Mouse (Mus musculus) heart, embryonic 13.5 days (tissue): Measurements from ENCODE around the gene Dnah11. TPM values are rescaled to one million over a fixed set of nuclear protein-coding genes. Genes with fewer than 3 reads are reported as not detected.
"Not testable (repeated sequence)": the region's sequence is repeated elsewhere in the genome, so short reads cannot be mapped to it uniquely, and the experiment has no call there.

Source experiments
- ATAC-seq: fragments of 200-750 bp; cut with Nextera tagmentation; 2 replicates; pipeline ENCODE4 v1.8.0; 2017; ENCODE audit warnings: moderate TSS enrichment; ENCODE audit not compliant: insufficient number of reproducible peaks, low FRiP score, low TSS enrichment; ENCODE audit errors: extremely low read depth
- H3K27ac ChIP-seq: fragments of 300-500 bp; sonication (generic); replicated peaks from 2 replicates; pipeline ENCODE4 v1.5.1; 2015; ENCODE audit warnings: moderate library complexity, mild to moderate bottlenecking, inconsistent platforms
- H3K27me3 ChIP-seq: fragments of 300-500 bp; sonication (generic); replicated peaks from 2 replicates; pipeline ENCODE4 v1.6.1; 2015; ENCODE audit warnings: mild to moderate bottlenecking, inconsistent platforms
- H3K36me3 ChIP-seq: fragments of 300-500 bp; sonication (generic); 2 replicates; pipeline ENCODE4 v1.6.1; 2015; ENCODE audit warnings: mild to moderate bottlenecking, inconsistent platforms
- H3K4me1 ChIP-seq: fragments of 300-500 bp; sonication (generic); 2 replicates; pipeline ENCODE4 v1.6.1; 2015; ENCODE audit warnings: inconsistent platforms
- H3K4me2 ChIP-seq: fragments of 300-500 bp; sonication (generic); 2 replicates; pipeline ENCODE4 v1.6.1; 2015; ENCODE audit warnings: inconsistent platforms, mild to moderate bottlenecking, moderate library complexity
- H3K4me3 ChIP-seq: fragments of 300-500 bp; sonication (generic); 2 replicates; pipeline ENCODE4 v1.5.1; 2015; ENCODE audit warnings: moderate library complexity, mild to moderate bottlenecking, inconsistent platforms
- H3K9ac ChIP-seq: fragments of 300-500 bp; sonication (generic); 2 replicates; pipeline ENCODE4 v1.6.1; 2015; ENCODE audit warnings: inconsistent platforms, mild to moderate bottlenecking, moderate library complexity
- H3K9me3 ChIP-seq: fragments of 300-500 bp; sonication (generic); 2 replicates; pipeline ENCODE4 v1.6.1; 2016; ENCODE audit warnings: inconsistent platforms
- WGBS: fragments of 180-500 bp; shearing (Covaris S2); methylation state at CpG from one replicate; pipeline ENCODE4 v1.1.7; 2015; ENCODE audit warnings: mixed read lengths; 5-methylcytosine and 5-hydroxymethylcytosine counted together
- polyA plus RNA-seq: library from polyadenylated mRNA; unstranded; fragments of >200 nt; fragmentation: Nextera tagmentation; extraction: Ambion mirVana; gene quantifications from 2 replicates; pipeline ENCODE4 v1.2.1, GENCODE M21; 2015

Dnah11 gene
- polyA plus RNA-seq, 1 experiment from 2014 or later = not detected

DNA sequence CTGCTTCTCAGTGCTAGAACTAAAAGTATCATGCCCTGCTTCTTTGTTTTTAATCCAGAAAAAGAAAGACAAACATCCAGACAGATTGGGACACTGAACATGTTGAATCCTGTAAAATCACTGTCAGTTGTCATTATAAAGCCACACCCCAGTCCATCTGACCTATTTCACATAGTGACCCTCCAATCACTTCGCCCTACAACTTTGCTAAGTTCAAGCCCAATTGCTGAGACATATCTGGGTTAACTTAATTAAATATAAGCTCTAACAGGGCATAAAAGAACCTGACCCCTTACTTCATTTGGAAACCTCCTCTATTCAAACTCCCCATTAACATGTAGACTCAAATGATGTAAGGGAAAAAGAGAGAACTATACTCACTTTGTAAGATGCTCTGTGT is 287.4 kb downstream of the Dnah11 start:
- 69% methylated on average over 1 of the region's 1 CpGs for WGBS
- Histone ChIP-seq H3K9ac (no peak overlapping the region), H3K27ac (no peak overlapping the region), H3K4me1 (no peaks in the 10 kb centered on the region), H3K4me3 (no peak overlapping the region), H3K4me2 (no peak overlapping the region), H3K27me3 (no peaks in the 10 kb centered on the region; the same call in 1 of the 2 replicates), H3K36me3 (no peaks in the 10 kb centered on the region), H3K9me3 (no peaks in the 10 kb centered on the region)
- no peak for ATAC-seq

DNA sequence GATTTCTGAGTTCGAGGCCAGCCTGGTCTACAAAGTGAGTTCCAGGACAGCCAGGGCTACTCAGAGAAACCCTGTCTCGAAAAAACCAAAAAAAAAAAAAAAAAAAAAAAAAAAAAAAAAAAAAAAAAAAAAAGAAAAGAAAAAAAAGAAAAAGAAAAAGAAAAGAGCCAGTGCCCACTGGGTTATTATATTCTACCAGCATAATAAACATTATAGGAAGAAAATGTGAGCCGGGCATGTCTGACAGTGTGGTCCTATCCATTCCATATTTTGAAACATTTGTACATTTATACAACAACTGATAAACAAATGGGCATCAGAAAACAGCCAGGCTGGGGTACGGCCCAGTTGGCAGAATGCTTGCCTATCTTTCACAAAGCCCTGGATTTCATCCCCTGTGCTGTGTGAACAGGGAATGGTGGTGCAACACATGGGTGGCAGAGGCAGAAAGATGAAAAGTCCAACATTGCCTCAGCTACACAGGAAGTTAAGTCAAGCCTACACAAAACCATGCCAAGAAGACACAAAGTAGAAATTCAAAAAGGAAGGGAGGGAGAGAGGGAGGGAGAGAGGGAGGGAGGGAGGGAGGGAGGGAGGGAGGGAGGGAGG is 293.5 kb downstream of the Dnah11 start:
- H3K36me3 ChIP-seq, H3K9me3 ChIP-seq, H3K4me2 ChIP-seq, H3K4me1 ChIP-seq, H3K27ac ChIP-seq, ATAC-seq, H3K4me3 ChIP-seq, H3K9ac ChIP-seq, H3K27me3 ChIP-seq: not testable (repeated sequence)
- 83% methylated on average over 4 of the region's 4 CpGs for WGBS

DNA sequence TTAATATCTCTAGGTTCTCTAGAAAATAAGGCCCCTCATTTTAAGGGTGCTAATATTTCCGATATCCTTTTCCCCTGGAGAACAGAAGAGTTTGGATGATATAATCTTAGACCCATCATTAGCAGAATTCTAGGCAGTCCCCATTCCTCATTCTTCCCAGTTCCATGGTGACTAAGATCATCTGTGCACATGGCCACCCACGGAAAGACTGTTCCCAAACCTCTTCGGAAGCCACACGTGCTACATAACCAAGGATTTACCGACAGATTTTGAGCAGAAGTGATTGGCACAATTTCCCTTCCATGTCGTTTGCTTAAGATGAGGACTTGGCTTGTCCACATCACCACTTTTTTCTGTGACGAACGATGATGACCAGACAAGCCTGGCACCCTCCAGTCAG is 295.2 kb downstream of the Dnah11 start:
- H3K36me3 ChIP-seq = no peaks in the 10 kb centered on the region
- H3K27ac ChIP-seq = no peak overlapping the region
- ATAC-seq = no peak
- peaks cover 3% of the 10 kb centered on the region; the same call in 1 of the 2 replicates for H3K4me1 ChIP-seq
- no peak overlapping the region for H3K4me3 ChIP-seq
- 79% methylated on average over 8 of the region's 8 CpGs for WGBS
- H3K9ac ChIP-seq = no peak overlapping the region
- H3K4me2 ChIP-seq = no peak overlapping the region
- no peaks in the 10 kb centered on the region for H3K27me3 ChIP-seq
- H3K9me3 ChIP-seq = no peaks in the 10 kb centered on the region

DNA sequence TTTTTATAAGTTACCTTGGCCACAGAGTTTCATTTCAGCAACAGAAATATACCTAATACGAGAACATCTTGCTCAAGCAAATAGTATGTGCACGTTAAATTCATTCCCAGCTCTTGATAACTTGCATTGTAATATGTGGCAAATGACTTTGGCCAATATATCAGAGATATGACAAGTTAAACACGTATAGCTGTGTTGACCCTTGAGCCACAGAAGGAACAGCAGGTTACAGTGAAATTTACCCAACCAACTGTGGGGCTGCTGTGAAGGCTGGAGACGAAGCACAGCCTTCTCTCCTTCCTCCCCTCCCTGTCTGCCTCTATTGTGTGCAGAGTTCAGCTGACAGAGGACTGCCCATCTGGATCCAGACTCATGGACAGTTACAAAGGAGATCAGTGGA is 297.5 kb downstream of the Dnah11 start:
- H3K9ac ChIP-seq, H3K9me3 ChIP-seq, H3K4me3 ChIP-seq, H3K27ac ChIP-seq, H3K4me2 ChIP-seq, H3K4me1 ChIP-seq, H3K36me3 ChIP-seq, ATAC-seq, H3K27me3 ChIP-seq: not testable (repeated sequence)
- 56% methylated on average over 2 of the region's 4 CpGs for WGBS

DNA sequence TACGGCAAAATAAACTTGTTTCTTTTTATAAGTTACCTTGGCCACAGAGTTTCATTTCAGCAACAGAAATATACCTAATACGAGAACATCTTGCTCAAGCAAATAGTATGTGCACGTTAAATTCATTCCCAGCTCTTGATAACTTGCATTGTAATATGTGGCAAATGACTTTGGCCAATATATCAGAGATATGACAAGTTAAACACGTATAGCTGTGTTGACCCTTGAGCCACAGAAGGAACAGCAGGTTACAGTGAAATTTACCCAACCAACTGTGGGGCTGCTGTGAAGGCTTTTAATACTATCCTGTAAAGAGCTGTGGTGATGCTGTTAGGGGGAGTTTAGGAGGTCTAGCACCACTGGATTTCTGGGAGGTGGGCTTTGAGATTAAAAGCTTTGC is 298.0 kb downstream of the Dnah11 start:
- not testable (repeated sequence) for H3K4me3 ChIP-seq, H3K9ac ChIP-seq, H3K9me3 ChIP-seq, H3K4me1 ChIP-seq, H3K27ac ChIP-seq, H3K4me2 ChIP-seq, ATAC-seq, H3K36me3 ChIP-seq, H3K27me3 ChIP-seq
- 71% methylated on average over 1 of the region's 4 CpGs for WGBS

DNA sequence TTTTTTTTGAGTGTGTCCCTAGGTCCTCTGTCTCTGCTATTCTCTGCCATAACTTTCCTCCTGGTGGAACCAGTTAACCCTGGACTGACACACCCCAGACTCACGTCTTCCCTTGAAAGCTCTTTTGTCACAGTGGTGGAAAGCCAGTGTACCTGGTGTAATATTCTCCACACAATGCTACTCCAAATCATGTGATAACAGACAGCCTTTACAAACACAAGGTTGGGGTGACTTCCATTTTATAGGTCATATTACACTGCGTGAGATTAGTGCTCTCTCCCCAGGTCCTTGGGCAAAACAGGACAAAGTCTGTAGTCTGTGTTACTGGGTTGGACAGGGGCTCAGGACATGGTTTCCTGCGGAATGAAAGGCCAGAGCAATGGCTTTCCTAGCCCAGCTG is 311.4 kb downstream of the Dnah11 start:
- peaks cover 4% of the 10 kb centered on the region for H3K36me3 ChIP-seq
- ATAC-seq = no peak
- H3K4me3 ChIP-seq = no peak overlapping the region
- H3K9ac ChIP-seq = no peak overlapping the region
- H3K4me2 ChIP-seq = no peak overlapping the region
- no peaks in the 10 kb centered on the region for H3K4me1 ChIP-seq
- WGBS = 78% methylated on average over 3 of the region's 3 CpGs
- no peak overlapping the region for H3K27ac ChIP-seq
- H3K27me3 ChIP-seq = no peaks in the 10 kb centered on the region
- no peaks in the 10 kb centered on the region for H3K9me3 ChIP-seq

DNA sequence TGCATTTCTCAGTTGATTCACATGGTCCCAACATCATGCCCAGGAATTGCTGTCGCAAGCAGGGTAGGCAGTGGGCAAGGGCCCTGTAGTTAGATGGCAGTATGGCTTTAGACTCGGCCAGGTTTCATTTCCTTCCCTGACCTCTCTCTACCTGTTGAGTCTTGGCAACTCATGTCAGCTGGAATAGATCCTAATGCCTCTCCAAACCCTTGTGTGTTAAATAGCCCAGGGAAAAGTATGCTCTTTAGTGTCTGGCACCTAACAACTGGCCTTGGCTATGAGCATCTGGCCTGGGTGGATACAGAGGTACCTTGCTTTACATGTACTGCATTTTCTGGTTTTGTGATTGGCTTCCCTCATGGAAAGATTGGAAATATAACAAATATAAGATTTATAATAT is 314.2 kb downstream of the Dnah11 start:
- Histone ChIP-seq H3K27me3 (no peaks in the 10 kb centered on the region), H3K4me1 (no peaks in the 10 kb centered on the region), H3K9ac (no peak overlapping the region), H3K9me3 (no peaks in the 10 kb centered on the region), H3K36me3 (peaks cover 20% of the 10 kb centered on the region), H3K4me2 (no peak overlapping the region), H3K27ac (no peak overlapping the region), H3K4me3 (no peak overlapping the region)
- no peak for ATAC-seq
- WGBS = 84% methylated on average over 2 of the region's 2 CpGs

DNA sequence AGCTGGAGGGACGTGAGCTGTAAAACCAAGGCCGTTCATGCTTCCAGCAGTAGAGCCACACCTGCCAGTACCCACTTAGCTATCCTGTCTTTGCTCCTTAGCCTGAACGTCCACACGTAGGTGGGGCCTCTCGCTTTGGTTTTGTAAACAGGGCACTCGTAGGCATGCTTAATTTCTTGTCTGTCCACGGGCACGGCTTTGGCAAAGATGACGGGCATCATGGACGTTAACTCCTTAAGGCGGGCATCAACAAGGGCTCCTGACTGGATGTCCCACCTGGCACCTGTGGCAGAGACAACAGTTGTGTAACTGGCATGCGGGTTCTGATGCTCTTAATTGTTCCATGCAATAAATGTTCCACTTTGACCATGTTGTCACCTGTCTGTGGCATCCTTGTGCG is 320.5 kb downstream of the Dnah11 start:
- no peak overlapping the region for H3K4me3 ChIP-seq
- no peak for ATAC-seq
- 90% methylated on average over 13 of the region's 13 CpGs for WGBS
- no peaks in the 10 kb centered on the region for H3K27me3 ChIP-seq
- H3K36me3 ChIP-seq = peaks cover 83% of the 10 kb centered on the region
- no peak overlapping the region for H3K9ac ChIP-seq
- no peaks in the 10 kb centered on the region for H3K4me1 ChIP-seq
- no peaks in the 10 kb centered on the region for H3K9me3 ChIP-seq
- no peak overlapping the region for H3K4me2 ChIP-seq
- no peak overlapping the region for H3K27ac ChIP-seq

DNA sequence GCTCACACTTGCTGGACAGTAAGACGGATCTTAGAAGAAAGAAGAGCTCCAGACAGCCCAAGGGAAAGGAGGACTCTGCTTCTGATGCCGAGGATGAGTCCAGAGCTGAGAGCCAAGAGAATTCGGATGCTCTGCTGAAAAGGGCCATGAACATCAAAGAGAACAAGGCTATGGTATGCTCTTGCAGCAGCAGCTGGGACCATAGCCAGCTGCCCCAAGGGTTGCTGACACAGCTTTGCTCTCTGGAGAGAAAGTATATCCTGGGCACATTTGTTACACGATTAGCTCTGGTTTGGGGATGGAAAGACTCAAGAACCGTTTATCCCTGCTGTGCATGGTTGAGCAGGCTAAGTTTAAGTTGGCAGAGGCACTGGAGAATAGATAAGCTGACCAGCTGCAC is 326.6 kb downstream of the Dnah11 start:
- H3K4me2 ChIP-seq = no peak overlapping the region
- no peaks in the 10 kb centered on the region for H3K27me3 ChIP-seq
- H3K4me1 ChIP-seq = peaks cover 2% of the 10 kb centered on the region; the same call in 1 of the 2 replicates
- H3K4me3 ChIP-seq = no peak overlapping the region
- peaks cover 7% of the 10 kb centered on the region; the same call in 1 of the 2 replicates for H3K9me3 ChIP-seq
- no peak overlapping the region for H3K27ac ChIP-seq
- H3K36me3 ChIP-seq = peaks cover 83% of the 10 kb centered on the region
- ATAC-seq = no peak
- WGBS = 73% methylated on average over 5 of the region's 5 CpGs
- no peak overlapping the region for H3K9ac ChIP-seq

DNA sequence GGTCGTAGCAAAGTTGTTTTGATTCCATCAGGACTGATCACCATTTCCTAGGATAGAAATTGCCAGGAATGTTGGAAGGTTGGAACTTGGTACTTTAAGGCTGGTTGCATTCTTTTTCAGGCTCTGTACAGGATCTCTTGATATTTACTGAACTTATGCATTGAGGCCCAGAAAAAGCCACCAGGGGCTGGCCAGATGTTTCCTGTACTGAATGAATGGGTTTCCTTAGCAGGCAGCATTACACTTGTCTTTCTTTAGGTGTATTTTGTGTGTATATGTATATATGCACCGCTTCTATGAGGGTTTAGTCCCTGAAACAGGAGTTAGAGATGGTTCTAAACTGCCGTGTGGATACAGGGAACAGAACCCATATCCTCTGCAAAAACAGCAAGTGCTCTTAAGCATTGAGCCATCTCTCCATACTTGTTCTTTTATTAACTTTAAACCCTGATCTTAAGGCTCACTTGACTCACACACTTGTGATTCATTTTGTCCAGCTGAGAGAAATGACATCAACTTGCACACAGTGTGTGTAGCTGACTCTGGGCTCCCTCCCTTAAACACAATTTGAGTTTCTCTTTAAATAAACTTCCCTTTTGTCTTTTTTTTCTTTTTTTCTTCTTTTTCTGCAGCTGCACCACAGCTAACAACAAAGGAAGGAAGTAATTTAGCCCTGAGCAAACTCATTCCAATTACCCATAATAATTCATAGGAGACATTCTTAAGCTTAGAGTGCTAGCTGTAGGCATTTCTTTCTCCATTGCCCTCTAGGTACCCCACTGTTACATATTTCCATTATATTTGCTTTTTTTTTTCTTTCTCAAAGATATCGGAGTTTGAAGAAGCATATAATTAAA is 330.9 kb downstream of the Dnah11 start:
- 77% methylated on average over 4 of the region's 4 CpGs for WGBS
- peak overlapping the region; percentile 36; the same call in 1 of the 2 replicates for H3K27ac ChIP-seq

DNA sequence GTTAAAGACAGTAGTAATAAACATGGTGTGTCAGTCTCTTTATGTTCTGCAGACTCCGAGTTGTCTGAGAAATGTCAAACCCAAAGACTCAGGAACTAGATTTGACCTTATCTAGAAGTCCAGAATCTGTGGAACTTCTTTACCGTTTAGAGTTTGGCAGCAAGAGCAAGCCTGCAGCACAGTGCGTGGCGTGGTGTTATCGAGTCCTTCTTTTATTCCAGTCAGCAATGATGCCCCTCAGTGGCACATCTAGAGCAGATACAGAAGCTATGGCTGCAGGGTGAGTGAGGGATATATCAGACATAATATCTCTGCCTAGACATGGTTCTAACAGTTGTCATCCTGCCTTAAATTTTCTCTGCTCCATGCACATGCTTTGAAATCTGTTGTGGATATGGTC is 336.2 kb downstream of the Dnah11 start:
- H3K9me3 ChIP-seq = no peaks in the 10 kb centered on the region
- H3K27me3 ChIP-seq = no peaks in the 10 kb centered on the region
- peaks cover 21% of the 10 kb centered on the region for H3K36me3 ChIP-seq
- H3K4me2 ChIP-seq = no peak overlapping the region
- ATAC-seq = no peak
- no peak overlapping the region for H3K27ac ChIP-seq
- peaks cover 9% of the 10 kb centered on the region; the same call in 1 of the 2 replicates for H3K4me1 ChIP-seq
- H3K4me3 ChIP-seq = no peak overlapping the region
- WGBS = 45% methylated on average over 5 of the region's 5 CpGs
- no peak overlapping the region for H3K9ac ChIP-seq

More for the DNA sequence above, 330.9 kb downstream of the Dnah11 start:
- Histone ChIP-seq H3K9me3 (peaks cover 7% of the 10 kb centered on the region; the same call in 1 of the 2 replicates), H3K4me3 (no peak overlapping the region), H3K4me1 (peaks cover 4% of the 10 kb centered on the region; the same call in 1 of the 2 replicates), H3K9ac (no peak overlapping the region), H3K4me2 (no peak overlapping the region), H3K27me3 (no peaks in the 10 kb centered on the region), H3K36me3 (peaks cover 57% of the 10 kb centered on the region)
- no peak for ATAC-seq
